Mouse (Mus musculus) myocyte (in vitro differentiated cells): ENCODE measurements at regions not wholly inside any gene's neighbourhood (a gene's known extent, or its start where the extent isn't known, plus 50 kb on each side); places are given as distances from the start of the nearest gene placed in this dataset.

Experiments used
- CEBPB ChIP-seq: IDR thresholded peaks from 2 replicates; pipeline ENCODE4 v1.6.1; 2011; ENCODE audit warnings: mild to moderate bottlenecking, moderate library complexity; ENCODE audit not compliant: poor library complexity, insufficient read depth, severe bottlenecking
- E2F4 ChIP-seq: IDR thresholded peaks from one replicate; pipeline ENCODE4 v1.6.1; 2011; ENCODE audit warnings: mild to moderate bottlenecking, control low read depth, moderate library complexity; ENCODE audit not compliant: insufficient read depth
- MAX ChIP-seq: IDR thresholded peaks from one replicate; pipeline ENCODE4 v1.6.1; 2011; ENCODE audit warnings: low read depth, mild to moderate bottlenecking, control low read depth
- MYOD1 ChIP-seq, 3 experiments: IDR thresholded peaks; one replicate each; pipeline ENCODE4 v1.6.1; 2011; ENCODE audit warnings: control low read depth in 2 of 3, low read depth in 2 of 3, mild to moderate bottlenecking in 2 of 3, moderate library complexity in 1 of 3; ENCODE audit not compliant: insufficient read length in 2 of 3, control insufficient read depth in 1 of 3
- MYOG ChIP-seq, 3 experiments: IDR thresholded peaks; one replicate each; pipeline ENCODE4 v1.6.1; 2011; ENCODE audit warnings: control low read depth in 2 of 3, low read depth in 2 of 3, mild to moderate bottlenecking in 2 of 3; ENCODE audit not compliant: insufficient read length in 2 of 3, control insufficient read depth in 1 of 3, insufficient read depth in 1 of 3
- POLR2A ChIP-seq: IDR thresholded peaks from one replicate; pipeline ENCODE4 v1.6.1; 2011; ENCODE audit warnings: low read depth, mild to moderate bottlenecking, control low read depth, moderate library complexity; ENCODE audit not compliant: insufficient read length
- POLR2AphosphoS2 ChIP-seq: IDR thresholded peaks from one replicate; pipeline ENCODE4 v1.6.1; 2011; ENCODE audit warnings: low read depth, control low read depth; ENCODE audit not compliant: insufficient read length
- REST ChIP-seq: IDR thresholded peaks from one replicate; pipeline ENCODE4 v1.6.1; 2011; ENCODE audit warnings: mild to moderate bottlenecking, control low read depth, moderate library complexity; ENCODE audit not compliant: insufficient read depth, insufficient read length
- SRF ChIP-seq: IDR thresholded peaks from one replicate; pipeline ENCODE4 v1.6.1; 2011; ENCODE audit warnings: low read depth; ENCODE audit not compliant: control insufficient read depth, insufficient read length
- TCF12 ChIP-seq: IDR thresholded peaks from one replicate; pipeline ENCODE4 v1.6.1; 2011; ENCODE audit warnings: mild to moderate bottlenecking, control low read depth; ENCODE audit not compliant: poor library complexity, insufficient read depth, severe bottlenecking
- TCF3 ChIP-seq: IDR thresholded peaks from one replicate; pipeline ENCODE4 v1.6.1; 2011; ENCODE audit warnings: low read depth, control low read depth; ENCODE audit not compliant: insufficient read length
- USF1 ChIP-seq: IDR thresholded peaks from one replicate; pipeline ENCODE4 v1.6.1; 2011; ENCODE audit warnings: low read depth, mild to moderate bottlenecking, control low read depth, moderate library complexity

GRCm38 (mm10) chr13:83738528-83738981 is 234.7 kb downstream of the Mef2c start:
- no peak for TF ChIP-seq POLR2A
- no peak for TF ChIP-seq E2F4
- no peak for TF ChIP-seq USF1
- TF ChIP-seq CEBPB = no peak
- TF ChIP-seq MAX = no peak
- no peak for TF ChIP-seq POLR2AphosphoS2
- TF ChIP-seq MYOG (IDR thresholded peaks at IDR 0.05; ENCODE audit: control insufficient read depth in 1 of 3, insufficient read depth in 1 of 3, insufficient read length in 2 of 3, low read depth in 2 of 3) = no peak
- no peak for TF ChIP-seq TCF12
- TF ChIP-seq TCF3 = no peak
- no peak for TF ChIP-seq SRF
- TF ChIP-seq REST = no peak
- TF ChIP-seq MYOD1 (IDR thresholded peaks at IDR 0.05; ENCODE audit: control insufficient read depth in 1 of 3, insufficient read length in 2 of 3, low read depth in 2 of 3) = no peak
